Mouse (Mus musculus): ENCODE data around the gene Nfyc.

DNA sequence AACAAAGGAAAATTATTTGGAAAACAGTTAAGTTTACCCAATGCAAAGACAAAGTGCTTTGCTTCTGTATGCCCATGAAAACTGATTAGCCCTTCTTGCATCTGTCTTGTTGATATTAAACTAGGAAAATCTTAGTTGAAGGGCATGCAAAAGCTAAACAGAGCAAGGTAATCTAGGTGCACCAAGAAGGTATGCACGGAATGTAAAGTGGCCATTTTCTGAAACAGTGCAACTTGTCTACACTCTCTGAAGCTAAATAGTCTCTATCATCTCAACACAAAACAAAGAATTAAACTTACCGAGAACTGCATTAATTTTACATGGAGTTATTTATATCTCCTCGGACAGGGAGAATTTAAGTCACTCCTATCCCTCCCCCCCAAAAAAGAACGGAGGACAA is 16.2 kb downstream of the Nfyc start:
- TF ChIP-seq CTCF (conservative IDR thresholded peaks at IDR 0.05; ENCODE audit: low read length): no peak
- no peak for TF ChIP-seq POU5F1 (IDR thresholded peaks at IDR 0.05; ENCODE audit: borderline replicate concordance, low read length)

Measured in E14TG2a.4 (cell line).